16 mouse cellular contexts compared by ENCODE assay signal in the genomic region with DNA sequence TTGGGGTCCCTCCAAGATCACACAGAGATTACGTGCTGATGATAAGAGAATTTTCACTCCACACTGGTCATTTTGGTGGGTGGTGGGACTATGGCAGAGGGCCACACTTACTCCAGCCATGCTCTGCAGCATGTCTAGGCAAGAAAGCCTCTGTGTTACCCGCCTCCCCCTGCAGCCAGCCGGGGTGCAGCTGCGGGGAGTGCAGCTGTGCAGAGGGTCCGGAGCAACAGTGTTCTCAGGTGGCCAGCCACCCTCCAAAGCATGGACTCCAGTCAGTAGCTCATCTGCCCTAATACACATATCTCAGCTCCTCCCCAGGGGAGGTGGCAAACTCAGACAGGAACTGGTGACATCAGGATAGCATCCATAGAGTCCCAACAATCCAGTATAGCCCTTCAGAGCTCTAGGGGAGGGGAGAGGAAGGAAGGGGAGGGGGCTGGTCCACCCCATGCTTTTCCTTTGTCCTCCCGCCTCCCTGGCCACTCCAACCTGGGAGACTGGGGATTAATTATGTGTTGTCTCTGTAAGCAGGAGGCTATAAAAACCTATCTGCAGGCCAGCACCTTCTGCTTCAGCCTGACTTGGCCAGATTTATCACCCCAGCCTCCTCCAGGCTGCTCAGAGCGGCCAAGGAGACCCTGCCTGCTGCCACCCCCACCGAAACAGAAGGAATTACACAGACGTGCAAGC. TPM values are rescaled to one million over a fixed set of nuclear protein-coding genes. Genes with fewer than 3 reads are reported as not detected.
DNase-seq lines count a peak whose midpoint lies in the region; ATAC-seq and TF ChIP-seq lines count a peak whose summit lies in the region.
"Had no signal": no experiment of that assay in that cellular context is flagged by ENCODE, and none has a peak within 500 bp of the region (broad histone marks: within the 10 kb centered on the region; RNA-seq: fewer than 3 reads in every experiment).

No protein-coding gene starts in this region.

- H3K27ac ChIP-seq in forebrain, embryonic 14.5 days (ENCODE audit: low read depth, low read length) = no peak overlapping the region
- no peak overlapping the region for H3K27ac ChIP-seq in forebrain, embryonic 11.5 days (ENCODE audit: low read depth, low read length)
- H3K27ac ChIP-seq in lung, embryonic 14.5 days (ENCODE audit: low read depth) = no peak overlapping the region
- peak overlapping the region; percentile 82 for H3K27ac ChIP-seq in hindbrain, postnatal 0 days
- H3K27ac ChIP-seq: embryonic facial prominence, embryonic 10.5 days; forebrain, embryonic 15.5 days; limb, embryonic 12.5 days had no signal

- no peak overlapping the region for H3K4me2 ChIP-seq in forebrain, embryonic 14.5 days (ENCODE audit: low read length)
- H3K4me2 ChIP-seq in forebrain, embryonic 11.5 days (ENCODE audit: low read depth, low read length, severe bottlenecking) = no peak overlapping the region
- no peak overlapping the region for H3K4me2 ChIP-seq in lung, embryonic 14.5 days
- no peak overlapping the region for H3K4me2 ChIP-seq in hindbrain, postnatal 0 days (ENCODE audit: low read depth, low read length)
- H3K4me2 ChIP-seq: forebrain, embryonic 15.5 days; limb, embryonic 12.5 days had no signal

- no peak for TF ChIP-seq POLR2A in brain, embryonic 14.5 days (IDR thresholded peaks at IDR 0.05; ENCODE audit: borderline replicate concordance, extremely low read depth, insufficient read depth, insufficient read length, poor library complexity, severe bottlenecking)

- H3K4me3 ChIP-seq in forebrain, embryonic 14.5 days (ENCODE audit: low read depth, low read length) = no peak overlapping the region
- H3K4me3 ChIP-seq in forebrain, embryonic 11.5 days (ENCODE audit: low read depth, low read length) = no peak overlapping the region
- no peak overlapping the region for H3K4me3 ChIP-seq in lung, embryonic 14.5 days (ENCODE audit: low read depth, low read length)
- no peak overlapping the region for H3K4me3 ChIP-seq in hindbrain, postnatal 0 days (ENCODE audit: low read length)
- H3K4me3 ChIP-seq: embryonic facial prominence, embryonic 10.5 days; forebrain, embryonic 15.5 days; limb, embryonic 12.5 days had no signal

- no peaks in the 10 kb centered on the region for H3K36me3 ChIP-seq in forebrain, embryonic 14.5 days (ENCODE audit: control insufficient read depth, insufficient read depth, low read length)
- H3K36me3 ChIP-seq in forebrain, embryonic 11.5 days (ENCODE audit: control insufficient read depth, insufficient read depth, low read length) = no peaks in the 10 kb centered on the region
- no peaks in the 10 kb centered on the region for H3K36me3 ChIP-seq in lung, embryonic 14.5 days (ENCODE audit: insufficient read depth)
- H3K36me3 ChIP-seq in hindbrain, postnatal 0 days (ENCODE audit: insufficient read depth, low read length) = no peaks in the 10 kb centered on the region
- H3K36me3 ChIP-seq: embryonic facial prominence, embryonic 10.5 days; forebrain, embryonic 15.5 days; limb, embryonic 12.5 days had no signal

- no peak for TF ChIP-seq CTCF in lung, embryonic 14.5 days (IDR thresholded peaks at IDR 0.05; ENCODE audit: low read depth)
- TF ChIP-seq CTCF in brain, embryonic 14.5 days (IDR thresholded peaks at IDR 0.05; ENCODE audit: borderline replicate concordance, extremely low read depth, insufficient read depth, insufficient read length) = no peak
- TF ChIP-seq CTCF in hindbrain, postnatal 0 days (IDR thresholded peaks at IDR 0.05; ENCODE audit: low read depth) = no peak

- H3K9ac ChIP-seq in forebrain, embryonic 14.5 days (ENCODE audit: low read length) = no peak overlapping the region
- H3K9ac ChIP-seq in forebrain, embryonic 11.5 days (ENCODE audit: low read length) = no peak overlapping the region
- no peak overlapping the region for H3K9ac ChIP-seq in lung, embryonic 14.5 days
- peak overlapping the region; percentile 33 for H3K9ac ChIP-seq in hindbrain, postnatal 0 days (replicated peaks; ENCODE audit: low read length)
- H3K9ac ChIP-seq: forebrain, embryonic 15.5 days; limb, embryonic 12.5 days had no signal

- no peaks in the 10 kb centered on the region for H3K9me3 ChIP-seq in forebrain, embryonic 14.5 days (replicated peaks; ENCODE audit: control insufficient read depth, low read length)
- no peaks in the 10 kb centered on the region for H3K9me3 ChIP-seq in forebrain, embryonic 11.5 days (ENCODE audit: control insufficient read depth, low read length)
- no peaks in the 10 kb centered on the region for H3K9me3 ChIP-seq in lung, embryonic 14.5 days (ENCODE audit: low read depth, low read length)
- H3K9me3 ChIP-seq in hindbrain, postnatal 0 days (ENCODE audit: low read length) = no peaks in the 10 kb centered on the region
- H3K9me3 ChIP-seq: embryonic facial prominence, embryonic 10.5 days; forebrain, embryonic 15.5 days; limb, embryonic 12.5 days had no signal

- no peak for DNase-seq in forebrain, embryonic 14.5 days (ENCODE audit: low spot score)
- DNase-seq in forebrain, embryonic 11.5 days (ENCODE audit: low spot score) = no peak
- peak; percentile 11 for DNase-seq in lung, embryonic 14.5 days
- DNase-seq in lung, adult 18-20 months = no peak
- DNase-seq in brain, embryonic 14.5 days (ENCODE audit: low read depth) = peak; percentile 27
- peak; percentile 40 for DNase-seq in hindbrain, postnatal 0 days (ENCODE audit: low spot score)
- no peak for DNase-seq in right cerebral cortex, postnatal 14 days
- no peak for DNase-seq in layer of hippocampus, postnatal 25 days (ENCODE audit: extremely low spot score in 1 of 2, low spot score in 1 of 2)
- DNase-seq: gastrocnemius, postnatal 36 days; heart, postnatal 36 days; lung, adult 2 months; thymus, postnatal 14 days had no signal

- 0 out of 2 replicates have a peak, but pooled peaks have one; percentile 18 for ATAC-seq in forebrain, embryonic 14.5 days
- ATAC-seq in forebrain, embryonic 11.5 days (replicated peaks; ENCODE audit: low FRiP score) = no peak
- ATAC-seq in lung, embryonic 14.5 days (ENCODE audit: insufficient read depth) = peak; percentile 44; the same call in 1 of the 2 replicates
- peak; percentile 44; the same call in 1 of the 2 replicates for ATAC-seq in hindbrain, postnatal 0 days
- ATAC-seq: CD4-positive, CD25-positive, alpha-beta regulatory T cell, adult 4 months; forebrain, embryonic 15.5 days had no signal

- 46% methylated on average over 9 of the region's 9 CpGs for WGBS in forebrain, embryonic 14.5 days
- 37% methylated on average over 9 of the region's 9 CpGs for WGBS in forebrain, embryonic 11.5 days
- WGBS in lung, embryonic 14.5 days = 30% methylated on average over 9 of the region's 9 CpGs
- WGBS in hindbrain, postnatal 0 days = 32% methylated on average over 9 of the region's 9 CpGs

- H3K27me3 ChIP-seq in forebrain, embryonic 14.5 days (replicated peaks; ENCODE audit: control insufficient read depth, insufficient read depth, low read length) = no peaks in the 10 kb centered on the region
- H3K27me3 ChIP-seq in forebrain, embryonic 11.5 days (ENCODE audit: control insufficient read depth, insufficient read depth, low read length) = no peaks in the 10 kb centered on the region
- H3K27me3 ChIP-seq in lung, embryonic 14.5 days (ENCODE audit: insufficient read depth, low read length) = no peaks in the 10 kb centered on the region
- H3K27me3 ChIP-seq in hindbrain, postnatal 0 days (ENCODE audit: insufficient read depth, low read length) = no peaks in the 10 kb centered on the region
- H3K27me3 ChIP-seq: forebrain, embryonic 15.5 days had no signal

- H3K4me1 ChIP-seq in forebrain, embryonic 14.5 days (ENCODE audit: control insufficient read depth, insufficient read depth, low read length) = peaks cover 17% of the 10 kb centered on the region
- peaks cover 8% of the 10 kb centered on the region; the same call in 1 of the 2 replicates for H3K4me1 ChIP-seq in forebrain, embryonic 11.5 days (replicated peaks; ENCODE audit: control insufficient read depth, insufficient read depth, low read length)
- no peaks in the 10 kb centered on the region for H3K4me1 ChIP-seq in lung, embryonic 14.5 days (ENCODE audit: insufficient read depth)
- peaks cover 37% of the 10 kb centered on the region for H3K4me1 ChIP-seq in hindbrain, postnatal 0 days (ENCODE audit: insufficient read depth, low read length)

RNA-seq across cellular contexts. Expression of gene Ppp2r2c, which starts 19.1 kb away (rescaled TPM):
- 17.1 and 23.4 TPM in 2 replicates for polyA plus RNA-seq in forebrain, embryonic 14.5 days (2014; fragmentation: Nextera tagmentation; extraction: Ambion mirVana)
- 1.0 and 1.4 TPM in 2 replicates for polyA plus RNA-seq in forebrain, embryonic 11.5 days (2014; fragmentation: Nextera tagmentation; extraction: Ambion mirVana)
- 0.07 and 0.22 TPM in 2 replicates for polyA plus RNA-seq in lung, embryonic 14.5 days (2014; fragmentation: Nextera tagmentation; extraction: Ambion mirVana)
- polyA plus RNA-seq in brain, embryonic 14.5 days (2012; rRNA removed) = 49.0 and 66.7 TPM in 2 replicates
- total RNA-seq in hindbrain, postnatal 0 days (2014; rRNA removed) = 255 and 263 TPM in 2 replicates
- polyA plus RNA-seq in hindbrain, postnatal 0 days (2015; fragmentation: Nextera tagmentation; extraction: Ambion mirVana) = 103 and 105 TPM in 2 replicates
- total RNA-seq in layer of hippocampus, postnatal 25 days (2021) = 100 to 1,000 TPM; 388 to 418 TPM
- polyA plus RNA-seq: CD4-positive, CD25-positive, alpha-beta regulatory T cell, adult 4 months had no signal

RNA-seq across cellular contexts. Expression of gene Man2b2, which starts 57.0 kb away (rescaled TPM):
- 5.7 and 7.4 TPM in 2 replicates for polyA plus RNA-seq in forebrain, embryonic 14.5 days (2014; fragmentation: Nextera tagmentation; extraction: Ambion mirVana)
- 10.2 and 12.2 TPM in 2 replicates for polyA plus RNA-seq in forebrain, embryonic 11.5 days (2014; fragmentation: Nextera tagmentation; extraction: Ambion mirVana)
- 11.3 and 14.9 TPM in 2 replicates for polyA plus RNA-seq in lung, embryonic 14.5 days (2014; fragmentation: Nextera tagmentation; extraction: Ambion mirVana)
- 13.8 and 18.1 TPM in 2 replicates for polyA plus RNA-seq in brain, embryonic 14.5 days (2012; rRNA removed)
- total RNA-seq in hindbrain, postnatal 0 days (2014; rRNA removed) = 30.0 and 30.2 TPM in 2 replicates
- polyA plus RNA-seq in hindbrain, postnatal 0 days (2015; fragmentation: Nextera tagmentation; extraction: Ambion mirVana) = 16.0 and 17.9 TPM in 2 replicates
- 10 to 100 TPM; 27.8 to 28.2 TPM for total RNA-seq in layer of hippocampus, postnatal 25 days (2021)

Comparison
In these comparisons a context has a peak if more than half of its experiments do, and no peak if none do; other contexts are left out.
1. DNase-seq: peak in lung, embryonic 14.5 days (single experiment), brain, embryonic 14.5 days (single experiment) and hindbrain, postnatal 0 days (single experiment); none in forebrain, embryonic 14.5 days (single experiment), forebrain, embryonic 11.5 days (single experiment), lung, adult 18-20 months (0 of 2), right cerebral cortex, postnatal 14 days (single experiment) and layer of hippocampus, postnatal 25 days (0 of 2).